Mouse (Mus musculus) telencephalon, adult 2 months (tissue): ENCODE results near the gene Cxxc4.
A peak's percentile ranks its signal among the peaks of the same experiment; 100 is the strongest.

Source experiments
- DNase-seq: peaks from one replicate; pipeline ENCODE4 v3.0.0-alpha.2; 2011; ENCODE audit warnings: low read depth, low spot score

Gene Cxxc4

GRCm38 (mm10) chr3:134243850-134244247 lies 7.6 kb downstream of the Cxxc4 start:
- no peak for DNase-seq

- DNase-seq: no peak
These were observed 17.9 kb downstream of the Cxxc4 start for GRCm38 (mm10) chr3:134254221-134254620.

GRCm38 (mm10) chr3:134258715-134259114 lies 22.4 kb downstream of the Cxxc4 start:
- DNase-seq: no peak

- no peak for DNase-seq
These were observed 23.0 kb downstream of the Cxxc4 start for GRCm38 (mm10) chr3:134259300-134259699.

GRCm38 (mm10) chr3:134279655-134280054 lies 43.4 kb downstream of the Cxxc4 start:
- DNase-seq: no peak

- peak; percentile 27 for DNase-seq
These were observed 45.5 kb downstream of the Cxxc4 start for GRCm38 (mm10) chr3:134281527-134282370.

- no peak for DNase-seq
These were observed 58.9 kb downstream of the Cxxc4 start for GRCm38 (mm10) chr3:134295217-134295616.

GRCm38 (mm10) chr3:134302681-134303491 lies 66.6 kb downstream of the Cxxc4 start:
- DNase-seq: no peak

- no peak for DNase-seq
These were observed 67.2 kb downstream of the Cxxc4 start for GRCm38 (mm10) chr3:134303492-134303808.

GRCm38 (mm10) chr3:134306507-134306906 lies 70.2 kb downstream of the Cxxc4 start:
- no peak for DNase-seq

GRCm38 (mm10) chr3:134307801-134308200 lies 71.5 kb downstream of the Cxxc4 start:
- DNase-seq: no peak
